Mouse (Mus musculus) small intestine, adult 2 months (tissue): ENCODE data around the gene Mmrn2.

ENCODE experiments used
- CTCF ChIP-seq: fragments of 200-500 bp; IDR thresholded peaks from 2 replicates; pipeline ENCODE4 v1.5.1; 2012; ENCODE audit warnings: low read depth, mild to moderate bottlenecking, control low read depth, inconsistent platforms, low read length, moderate library complexity, mixed read lengths; ENCODE audit not compliant: insufficient replicate concordance, insufficient read length; ENCODE audit errors: extremely low read depth
- POLR2A ChIP-seq: fragments of 200-500 bp; IDR thresholded peaks from 2 replicates; pipeline ENCODE4 v1.6.1; 2012; ENCODE audit warnings: low read depth, mild to moderate bottlenecking, control low read depth, inconsistent platforms, low read length, moderate library complexity

DNA sequence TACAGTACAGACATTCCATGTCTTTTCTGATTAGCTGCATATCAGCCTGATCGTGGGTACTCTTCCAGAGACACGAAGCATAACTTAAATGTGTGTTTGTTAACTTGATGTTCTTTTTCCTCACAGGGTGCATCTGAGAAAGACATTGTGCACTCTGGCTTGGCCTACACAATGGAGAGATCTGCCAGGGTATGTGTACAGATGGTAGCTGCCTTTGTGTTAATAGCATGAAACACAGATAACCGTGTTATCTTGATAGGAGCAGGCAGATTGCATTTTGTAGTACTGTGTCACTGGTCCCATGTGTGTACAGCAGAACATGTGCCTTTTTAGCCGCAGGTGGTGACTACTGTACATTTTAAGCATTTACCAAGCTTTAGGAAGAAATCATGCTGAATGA, 33.3 kb upstream of the Mmrn2 start:
- TF ChIP-seq POLR2A (no peak), CTCF (no peak)
